Mouse (Mus musculus): ENCODE results near the gene S1pr5. TPM values are rescaled to one million over a fixed set of nuclear protein-coding genes. Genes with fewer than 3 reads are reported as not detected.

Gene S1pr5
- polyA plus RNA-seq, 1 experiment, result 0.40 TPM

GRCm38 (mm10) chr9:21211624-21212023, 36.6 kb downstream of the S1pr5 start:
- Histone ChIP-seq H3K27ac (ENCODE audit: insufficient read depth, low read length) (no peak overlapping the region), H3K36me3 (ENCODE audit: control insufficient read depth, insufficient read depth, low read length, poor library complexity, severe bottlenecking) (no peaks in the 10 kb centered on the region), H3K9me3 (replicated peaks; ENCODE audit: control insufficient read depth, insufficient read depth, low read length, poor library complexity, severe bottlenecking) (no peaks in the 10 kb centered on the region), H3K4me3 (ENCODE audit: low read depth, low read length) (no peak overlapping the region), H3K9ac (ENCODE audit: low read depth, poor library complexity, severe bottlenecking) (no peak overlapping the region), H3K27me3 (ENCODE audit: control insufficient read depth, insufficient read depth, low read length, poor library complexity, severe bottlenecking) (no peaks in the 10 kb centered on the region), H3K4me1 (ENCODE audit: control insufficient read depth, insufficient read depth, low read length) (no peaks in the 10 kb centered on the region)
- TF ChIP-seq CTCF (IDR thresholded peaks at IDR 0.05; ENCODE audit: low read depth, low read length) (no peak), EP300 (IDR thresholded peaks at IDR 0.05; ENCODE audit: insufficient read depth, low read depth, low read length) (no peak), POLR2A (IDR thresholded peaks at IDR 0.05; ENCODE audit: insufficient read depth, low read length) (no peak)

GRCm38 (mm10) chr9:21210821-21211220, 37.4 kb downstream of the S1pr5 start:
- Histone ChIP-seq H3K9me3 (replicated peaks; ENCODE audit: control insufficient read depth, insufficient read depth, low read length, poor library complexity, severe bottlenecking) (no peaks in the 10 kb centered on the region), H3K27ac (ENCODE audit: insufficient read depth, low read length) (no peak overlapping the region), H3K4me1 (ENCODE audit: control insufficient read depth, insufficient read depth, low read length) (no peaks in the 10 kb centered on the region), H3K4me3 (ENCODE audit: low read depth, low read length) (no peak overlapping the region), H3K9ac (ENCODE audit: low read depth, poor library complexity, severe bottlenecking) (no peak overlapping the region), H3K36me3 (ENCODE audit: control insufficient read depth, insufficient read depth, low read length, poor library complexity, severe bottlenecking) (no peaks in the 10 kb centered on the region), H3K27me3 (ENCODE audit: control insufficient read depth, insufficient read depth, low read length, poor library complexity, severe bottlenecking) (no peaks in the 10 kb centered on the region)
- TF ChIP-seq EP300 (IDR thresholded peaks at IDR 0.05; ENCODE audit: insufficient read depth, low read depth, low read length), result no peak
- no peak for TF ChIP-seq CTCF (IDR thresholded peaks at IDR 0.05; ENCODE audit: low read depth, low read length)
- TF ChIP-seq POLR2A (IDR thresholded peaks at IDR 0.05; ENCODE audit: insufficient read depth, low read length), result no peak

GRCm38 (mm10) chr9:21208626-21209025, 39.6 kb downstream of the S1pr5 start:
- no peaks in the 10 kb centered on the region for H3K9me3 ChIP-seq (replicated peaks; ENCODE audit: control insufficient read depth, insufficient read depth, low read length, poor library complexity, severe bottlenecking)
- no peaks in the 10 kb centered on the region for H3K4me1 ChIP-seq (ENCODE audit: control insufficient read depth, insufficient read depth, low read length)
- H3K36me3 ChIP-seq (ENCODE audit: control insufficient read depth, insufficient read depth, low read length, poor library complexity, severe bottlenecking), result no peaks in the 10 kb centered on the region
- H3K4me3 ChIP-seq (ENCODE audit: low read depth, low read length), result no peak overlapping the region
- H3K9ac ChIP-seq (ENCODE audit: low read depth, poor library complexity, severe bottlenecking), result no peak overlapping the region
- 0 out of 2 replicates have a peak overlapping the region, but pooled peaks have one; percentile 18 for H3K27ac ChIP-seq (ENCODE audit: insufficient read depth, low read length)
- TF ChIP-seq POLR2A (IDR thresholded peaks at IDR 0.05; ENCODE audit: insufficient read depth, low read length) (no peak), CTCF (IDR thresholded peaks at IDR 0.05; ENCODE audit: low read depth, low read length) (no peak), EP300 (IDR thresholded peaks at IDR 0.05; ENCODE audit: insufficient read depth, low read depth, low read length) (no peak)
- no peaks in the 10 kb centered on the region for H3K27me3 ChIP-seq (ENCODE audit: control insufficient read depth, insufficient read depth, low read length, poor library complexity, severe bottlenecking)

GRCm38 (mm10) chr9:21206848-21207247, 41.4 kb downstream of the S1pr5 start:
- Histone ChIP-seq H3K36me3 (ENCODE audit: control insufficient read depth, insufficient read depth, low read length, poor library complexity, severe bottlenecking) (no peaks in the 10 kb centered on the region), H3K9me3 (replicated peaks; ENCODE audit: control insufficient read depth, insufficient read depth, low read length, poor library complexity, severe bottlenecking) (no peaks in the 10 kb centered on the region), H3K4me1 (ENCODE audit: control insufficient read depth, insufficient read depth, low read length) (no peaks in the 10 kb centered on the region), H3K27ac (ENCODE audit: insufficient read depth, low read length) (no peak overlapping the region), H3K27me3 (ENCODE audit: control insufficient read depth, insufficient read depth, low read length, poor library complexity, severe bottlenecking) (no peaks in the 10 kb centered on the region), H3K9ac (ENCODE audit: low read depth, poor library complexity, severe bottlenecking) (no peak overlapping the region), H3K4me3 (ENCODE audit: low read depth, low read length) (no peak overlapping the region)
- TF ChIP-seq POLR2A (IDR thresholded peaks at IDR 0.05; ENCODE audit: insufficient read depth, low read length) (no peak), CTCF (IDR thresholded peaks at IDR 0.05; ENCODE audit: low read depth, low read length) (no peak), EP300 (IDR thresholded peaks at IDR 0.05; ENCODE audit: insufficient read depth, low read depth, low read length) (no peak)

- Histone ChIP-seq H3K36me3 (ENCODE audit: control insufficient read depth, insufficient read depth, low read length, poor library complexity, severe bottlenecking) (no peaks in the 10 kb centered on the region), H3K9ac (ENCODE audit: low read depth, poor library complexity, severe bottlenecking) (peak overlapping the region; percentile 9; the same call in 1 of the 2 replicates), H3K4me1 (ENCODE audit: control insufficient read depth, insufficient read depth, low read length) (no peaks in the 10 kb centered on the region), H3K9me3 (replicated peaks; ENCODE audit: control insufficient read depth, insufficient read depth, low read length, poor library complexity, severe bottlenecking) (no peaks in the 10 kb centered on the region), H3K27me3 (ENCODE audit: control insufficient read depth, insufficient read depth, low read length, poor library complexity, severe bottlenecking) (no peaks in the 10 kb centered on the region), H3K27ac (ENCODE audit: insufficient read depth, low read length) (peak overlapping the region; percentile 6; the same call in 1 of the 2 replicates), H3K4me3 (ENCODE audit: low read depth, low read length) (peak overlapping the region; percentile 81)
- TF ChIP-seq EP300 (IDR thresholded peaks at IDR 0.05; ENCODE audit: insufficient read depth, low read depth, low read length) (no peak), CTCF (IDR thresholded peaks at IDR 0.05; ENCODE audit: low read depth, low read length) (no peak), POLR2A (IDR thresholded peaks at IDR 0.05; ENCODE audit: insufficient read depth, low read length) (no peak)
Observed at GRCm38 (mm10) chr9:21204528-21205272, 43.5 kb downstream of the S1pr5 start.

- no peaks in the 10 kb centered on the region for H3K9me3 ChIP-seq (replicated peaks; ENCODE audit: control insufficient read depth, insufficient read depth, low read length, poor library complexity, severe bottlenecking)
- H3K4me1 ChIP-seq (ENCODE audit: control insufficient read depth, insufficient read depth, low read length), result no peaks in the 10 kb centered on the region
- H3K9ac ChIP-seq (ENCODE audit: low read depth, poor library complexity, severe bottlenecking), result no peak overlapping the region
- no peak overlapping the region for H3K27ac ChIP-seq (ENCODE audit: insufficient read depth, low read length)
- H3K4me3 ChIP-seq (ENCODE audit: low read depth, low read length), result peak overlapping the region; percentile 81
- H3K36me3 ChIP-seq (ENCODE audit: control insufficient read depth, insufficient read depth, low read length, poor library complexity, severe bottlenecking), result no peaks in the 10 kb centered on the region
- H3K27me3 ChIP-seq (ENCODE audit: control insufficient read depth, insufficient read depth, low read length, poor library complexity, severe bottlenecking), result no peaks in the 10 kb centered on the region
- no peak for TF ChIP-seq POLR2A (IDR thresholded peaks at IDR 0.05; ENCODE audit: insufficient read depth, low read length)
- TF ChIP-seq CTCF (IDR thresholded peaks at IDR 0.05; ENCODE audit: low read depth, low read length), result no peak
- no peak for TF ChIP-seq EP300 (IDR thresholded peaks at IDR 0.05; ENCODE audit: insufficient read depth, low read depth, low read length)
Observed at GRCm38 (mm10) chr9:21204156-21204527, 44.1 kb downstream of the S1pr5 start.

All from ES-Bruce4 (cell line).